Comparison of ENCODE assay signal across 19 mouse cellular contexts in genomic region chr15:29051787-29052186, GRCm38 (mm10).
DNase-seq lines count a peak whose midpoint lies in the region; ATAC-seq and TF ChIP-seq lines count a peak whose summit lies in the region.
"Had no signal": no experiment of that assay in that cellular context is flagged by ENCODE, and none has a peak within 500 bp of the region (broad histone marks: within the 10 kb centered on the region; RNA-seq: fewer than 3 reads in every experiment).

No protein-coding gene starts in this region.

- no peak for TF ChIP-seq POLR2A in brain, embryonic 14.5 days (IDR thresholded peaks at IDR 0.05; ENCODE audit: borderline replicate concordance, extremely low read depth, insufficient read depth, insufficient read length, poor library complexity, severe bottlenecking)
- TF ChIP-seq POLR2A in cerebellum, adult 2 months (IDR thresholded peaks at IDR 0.05; ENCODE audit: borderline replicate concordance, insufficient read depth, low read length), result no peak

- ATAC-seq in forebrain, embryonic 15.5 days (replicated peaks), result peak; percentile 83; the same call in 1 of the 2 replicates
- no peak for ATAC-seq in forebrain, embryonic 12.5 days (ENCODE audit: low FRiP score)
- ATAC-seq: intestine, postnatal 0 days had no signal

- H3K27ac ChIP-seq in forebrain, embryonic 15.5 days (replicated peaks), result peak overlapping the region; percentile 59
- H3K27ac ChIP-seq in forebrain, embryonic 12.5 days, result no peak overlapping the region
- H3K27ac ChIP-seq in cerebellum, adult 2 months (ENCODE audit: insufficient read depth, low read length), result no peak overlapping the region
- H3K27ac ChIP-seq: hindbrain, embryonic 14.5 days; kidney, postnatal 0 days; limb, embryonic 15.5 days; liver, embryonic 15.5 days; macrophage; midbrain, embryonic 10.5 days had no signal

- H3K27me3 ChIP-seq in forebrain, embryonic 15.5 days, result no peaks in the 10 kb centered on the region
- H3K27me3 ChIP-seq in forebrain, embryonic 12.5 days, result no peaks in the 10 kb centered on the region
- H3K27me3 ChIP-seq in cerebellum, adult 2 months (ENCODE audit: control insufficient read depth, insufficient read depth, low read length), result no peaks in the 10 kb centered on the region
- H3K27me3 ChIP-seq: limb, embryonic 15.5 days; liver, embryonic 15.5 days had no signal

- no peaks in the 10 kb centered on the region; the same call in 1 of the 2 replicates for H3K4me1 ChIP-seq in forebrain, embryonic 15.5 days
- no peaks in the 10 kb centered on the region for H3K4me1 ChIP-seq in forebrain, embryonic 12.5 days
- H3K4me1 ChIP-seq in cerebellum, adult 2 months (ENCODE audit: control insufficient read depth, insufficient read depth, low read length), result peaks cover 4% of the 10 kb centered on the region
- H3K4me1 ChIP-seq: limb, embryonic 15.5 days; liver, embryonic 15.5 days; midbrain, embryonic 10.5 days had no signal

- 48% methylated on average over 3 of the region's 3 CpGs for WGBS in forebrain, embryonic 15.5 days
- WGBS in forebrain, embryonic 12.5 days, result 77% methylated on average over 3 of the region's 3 CpGs
- WGBS in cerebellum, adult 2 months, result 8% methylated on average over 3 of the region's 3 CpGs

- no peaks in the 10 kb centered on the region for H3K36me3 ChIP-seq in forebrain, embryonic 15.5 days
- no peaks in the 10 kb centered on the region for H3K36me3 ChIP-seq in forebrain, embryonic 12.5 days (replicated peaks)
- H3K36me3 ChIP-seq: G1E; limb, embryonic 15.5 days; liver, embryonic 15.5 days; midbrain, embryonic 10.5 days had no signal

- H3K4me3 ChIP-seq in forebrain, embryonic 15.5 days, result no peak overlapping the region
- H3K4me3 ChIP-seq in forebrain, embryonic 12.5 days (replicated peaks), result no peak overlapping the region
- H3K4me3 ChIP-seq in cerebellum, adult 2 months (replicated peaks; ENCODE audit: insufficient read depth, low read depth, low read length), result no peak overlapping the region
- H3K4me3 ChIP-seq: limb, embryonic 15.5 days; liver, embryonic 15.5 days; midbrain, embryonic 10.5 days had no signal

- intact Hi-C loops in heart, postnatal 14 days (cut with DNase I), result no loop called here

- no peaks in the 10 kb centered on the region for H3K9me3 ChIP-seq in forebrain, embryonic 15.5 days
- no peaks in the 10 kb centered on the region for H3K9me3 ChIP-seq in forebrain, embryonic 12.5 days
- H3K9me3 ChIP-seq: G1E; limb, embryonic 15.5 days; liver, embryonic 15.5 days; midbrain, embryonic 10.5 days had no signal

- no peak for TF ChIP-seq CTCF in brain, embryonic 14.5 days (IDR thresholded peaks at IDR 0.05; ENCODE audit: borderline replicate concordance, extremely low read depth, insufficient read depth, insufficient read length)
- no peak for TF ChIP-seq CTCF in cerebellum, adult 2 months (IDR thresholded peaks at IDR 0.05; ENCODE audit: borderline replicate concordance, insufficient read depth, low read depth, low read length)

- H3K9ac ChIP-seq in forebrain, embryonic 15.5 days (replicated peaks), result no peak overlapping the region
- no peak overlapping the region for H3K9ac ChIP-seq in forebrain, embryonic 12.5 days
- H3K9ac ChIP-seq: hindbrain, embryonic 14.5 days; limb, embryonic 15.5 days; liver, embryonic 15.5 days had no signal

- no peak overlapping the region for H3K4me2 ChIP-seq in forebrain, embryonic 15.5 days (replicated peaks)
- no peak overlapping the region for H3K4me2 ChIP-seq in forebrain, embryonic 12.5 days
- H3K4me2 ChIP-seq: hindbrain, embryonic 14.5 days; limb, embryonic 15.5 days; liver, embryonic 15.5 days had no signal

- DNase-seq in brain, embryonic 14.5 days (ENCODE audit: low read depth), result peak; percentile 78
- DNase-seq in cerebellum, adult 2 months, result peak; percentile 58 to 87
- DNase-seq in cerebellum, postnatal 36 days, result peak; percentile 66 to 69
- no peak for DNase-seq in heart, postnatal 14 days
- DNase-seq in embryo, embryonic 10 days (ENCODE audit: low spot score), result no peak
- DNase-seq: adrenal gland, postnatal 25 days; embryo, embryonic 11 days; layer of hippocampus, postnatal 36 days; thymus, postnatal 25 days had no signal

Comparison
In these comparisons a context has a peak if more than half of its experiments do, and no peak if none do; other contexts are left out.
1. DNase-seq: peak in brain, embryonic 14.5 days (single experiment), cerebellum, adult 2 months (2 of 2) and cerebellum, postnatal 36 days (2 of 2); none in heart, postnatal 14 days (0 of 2) and embryo, embryonic 10 days (single experiment).